Mouse (Mus musculus) activated CD4-positive, CD25-positive, alpha-beta regulatory T cell, adult 9 weeks (primary cell): ENCODE measurements around the gene Wdtc1. TPM values are rescaled to one million over a fixed set of nuclear protein-coding genes. Genes with fewer than 3 reads are reported as not detected.

Experiments
- polyA plus RNA-seq: library from polyadenylated mRNA; unstranded; fragments of 100-300 nt; shearing (Covaris generic); gene quantifications from one replicate; pipeline ENCODE4 v1.2.1, GENCODE M21; 2017

The Wdtc1 gene
- 4.4 TPM for polyA plus RNA-seq

DNA sequence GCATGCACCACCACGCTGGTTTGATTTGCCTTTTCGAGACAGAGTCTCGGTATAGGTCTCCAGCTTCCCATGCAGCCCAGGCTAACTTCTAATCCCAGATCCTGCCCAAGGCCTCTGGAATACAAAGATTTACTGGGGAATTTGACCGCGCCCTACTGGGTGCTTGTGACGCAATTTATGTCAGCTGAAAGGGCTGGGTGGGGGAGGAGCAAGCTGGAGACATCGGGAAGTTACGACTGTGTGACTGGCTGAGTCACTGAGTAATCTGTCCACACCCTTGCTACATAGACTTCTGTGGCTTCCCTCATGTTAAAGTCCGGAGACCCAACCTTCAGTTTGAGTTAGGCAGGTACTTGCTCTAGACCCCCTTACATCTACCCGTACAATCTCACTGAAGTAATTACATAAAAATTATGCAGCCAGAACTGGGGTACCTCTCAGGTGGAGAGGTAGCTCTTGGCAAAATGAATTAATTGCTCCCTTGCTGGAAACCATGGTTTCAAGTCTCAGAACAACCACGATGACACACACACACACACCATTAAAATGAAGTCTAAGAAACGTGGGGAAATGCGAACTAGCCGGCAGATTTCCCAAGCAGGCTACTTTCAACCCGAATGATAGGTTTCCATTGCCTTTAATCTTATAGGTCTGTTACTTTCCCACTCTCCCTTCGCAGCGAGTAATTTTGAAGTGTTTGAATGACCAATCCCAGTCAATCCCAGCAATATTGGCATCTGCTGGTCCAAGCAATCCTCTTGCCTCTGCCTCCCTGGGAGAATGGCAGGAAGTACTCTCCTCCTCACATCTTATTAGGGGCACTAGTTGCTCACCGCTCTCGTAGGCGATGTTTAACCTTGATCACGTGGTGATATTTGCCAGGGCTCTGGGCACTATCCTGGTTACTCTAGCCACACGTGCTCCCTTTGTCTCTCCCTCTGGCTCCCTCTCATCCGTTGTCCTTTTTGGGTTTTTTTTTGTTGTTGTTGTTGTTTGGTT, at the start of gene Wdtc1:
Wdtc1 (minus strand) TSS at position 115 of the 999 bp plus-strand sequence.

DNA sequence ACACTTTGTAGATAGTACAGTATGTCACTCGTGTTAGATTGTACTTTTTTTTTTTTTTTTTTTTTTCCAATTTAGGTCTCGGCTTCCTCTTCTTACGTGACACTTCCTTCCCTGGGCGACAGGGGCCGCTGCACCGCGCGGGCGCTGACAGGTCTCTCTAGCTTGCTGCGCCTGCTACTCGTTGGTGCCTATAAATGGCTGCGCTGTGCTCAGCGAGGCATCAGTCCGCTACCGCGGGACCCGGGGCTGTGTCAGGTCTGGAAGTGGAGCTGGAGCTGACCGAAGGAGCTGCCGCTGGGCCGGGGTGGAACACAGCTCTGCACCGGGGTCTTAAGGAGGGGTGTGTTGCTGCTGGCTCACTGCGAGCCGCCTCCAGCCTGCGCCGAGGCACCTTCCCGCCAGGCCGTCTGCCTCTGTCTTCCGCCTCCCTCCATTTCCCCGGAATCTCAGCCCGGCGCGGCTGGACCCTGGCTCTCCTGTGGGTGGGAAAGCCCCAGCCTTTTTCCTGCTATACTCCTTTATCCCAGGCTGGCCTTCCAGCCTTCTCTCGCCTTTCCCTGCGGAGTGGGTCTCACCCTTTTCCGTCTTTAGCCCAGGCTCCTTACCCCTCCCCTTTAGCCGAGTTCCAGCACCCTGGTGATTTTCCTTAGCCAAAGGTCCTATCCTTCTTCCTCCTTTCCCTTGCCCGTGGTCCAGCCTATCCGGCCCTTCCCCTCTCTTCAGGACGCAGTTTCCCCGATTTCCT, 16.4 kb upstream of the Wdtc1 start, which contains the start of gene Slc9a1:
Slc9a1 (plus strand) TSS at position 154 of the 745 bp plus-strand sequence.

DNA sequence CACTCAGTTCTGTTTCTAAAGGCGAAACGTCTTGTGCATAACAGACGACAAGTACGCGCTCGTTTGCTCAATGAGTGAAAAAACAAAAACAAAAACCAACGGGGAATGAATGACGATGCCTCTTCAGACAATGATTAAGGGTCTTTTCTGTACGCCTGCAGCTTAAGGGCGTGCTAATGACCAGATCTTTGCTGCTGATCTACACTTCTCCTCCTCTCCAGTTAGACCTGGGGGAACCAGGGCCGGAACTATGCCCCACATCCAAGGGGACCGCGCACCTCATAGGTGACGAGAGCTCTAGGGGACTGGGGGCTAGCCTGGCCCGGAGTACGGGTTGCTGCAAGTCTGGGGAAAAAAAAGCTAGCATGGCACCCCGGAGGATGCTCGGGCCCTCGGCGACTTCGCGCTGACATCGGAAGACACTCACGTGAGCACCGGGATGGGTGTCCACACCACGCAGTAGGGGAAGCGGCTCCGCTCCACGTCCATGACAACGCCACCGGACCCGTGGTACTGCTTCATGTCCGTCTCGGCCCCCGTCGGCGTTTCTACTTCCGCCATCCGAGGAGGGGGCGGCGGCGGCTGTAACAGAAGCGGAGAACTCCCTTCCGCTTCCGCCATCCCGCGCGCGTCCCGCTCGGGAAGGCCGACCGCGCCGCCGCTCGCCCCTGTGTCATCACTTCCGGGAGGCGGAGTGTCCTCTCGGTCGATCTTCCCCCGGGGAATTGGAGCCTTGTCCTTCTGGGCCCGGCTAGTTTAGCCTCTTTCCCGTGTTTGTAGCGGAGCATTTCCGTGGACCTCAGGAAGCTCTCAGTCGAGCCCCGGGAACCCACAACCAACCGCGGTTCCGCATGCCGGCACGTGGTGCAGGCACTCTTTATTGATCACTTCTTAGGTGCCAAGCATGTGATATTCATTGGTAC, 75.9 kb downstream of the Wdtc1 start, which contains the start of gene Tmem222:
Tmem222 (minus strand) TSS at position 689 of the 923 bp plus-strand sequence.

DNA sequence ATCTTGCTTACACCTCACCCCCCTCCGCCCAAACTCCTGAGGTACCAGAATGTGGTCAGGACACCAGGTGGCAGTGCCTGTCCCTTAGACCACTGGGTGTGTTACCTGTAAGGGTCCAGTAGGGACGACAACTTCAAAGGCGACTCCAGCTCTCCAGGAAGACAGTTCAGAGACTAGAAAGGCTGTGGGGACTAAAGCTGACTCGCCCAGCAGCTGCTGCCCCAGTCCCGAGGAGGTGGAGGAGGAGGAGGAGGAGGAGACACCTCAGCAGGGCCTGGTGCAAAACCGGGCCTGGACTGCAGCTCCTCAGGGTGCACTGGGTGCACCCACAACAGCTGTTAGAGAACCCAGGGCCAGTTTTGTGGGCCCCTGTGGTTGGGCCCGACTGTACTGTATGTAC, 90.4 kb downstream of the Wdtc1 start, which contains the start of gene Sytl1:
Sytl1 (minus strand) TSS at position 232 of the 400 bp plus-strand sequence.

Other genes starting within 250 kb of the Wdtc1 start
- gene Wasf2, start 223.0 kb downstream of the Wdtc1 start, polyA plus RNA-seq, result 105 TPM
- gene Cd164l2, start 141.3 kb downstream of the Wdtc1 start, polyA plus RNA-seq, result not detected
- gene Gpr3, start 140.9 kb downstream of the Wdtc1 start, polyA plus RNA-seq, result not detected
- not detected for gene Map3k6, start 112.7 kb downstream of the Wdtc1 start, polyA plus RNA-seq
- gene Sytl1, start 90.4 kb downstream of the Wdtc1 start, polyA plus RNA-seq, result 59.7 TPM
- gene Tmem222, start 75.7 kb downstream of the Wdtc1 start, polyA plus RNA-seq, result 71.1 TPM
- 27.6 TPM for gene Slc9a1, start 16.2 kb upstream of the Wdtc1 start, polyA plus RNA-seq
- not detected for gene Tent5b, start 126.7 kb upstream of the Wdtc1 start, polyA plus RNA-seq
- gene Trnp1, start 145.1 kb upstream of the Wdtc1 start, polyA plus RNA-seq, result not detected
- gene Kdf1, start 165.5 kb upstream of the Wdtc1 start, polyA plus RNA-seq, result 0.39 TPM
- 148 TPM for gene Nudc, start 192.5 kb upstream of the Wdtc1 start, polyA plus RNA-seq
- not detected for gene Nr0b2, start 199.9 kb upstream of the Wdtc1 start, polyA plus RNA-seq
- gene Gpatch3, start 221.3 kb upstream of the Wdtc1 start, polyA plus RNA-seq, result 2.6 TPM
- 21.0 TPM for gene Gpn2, start 230.9 kb upstream of the Wdtc1 start, polyA plus RNA-seq
- 10.9 TPM for gene Sfn, start 248.7 kb upstream of the Wdtc1 start, polyA plus RNA-seq